Mouse (Mus musculus) right cerebral cortex, postnatal 36 days (tissue): ENCODE measurements at regions not wholly inside any gene's neighbourhood (a gene's known extent, or its start where the extent isn't known, plus 50 kb on each side); places are given as distances from the start of the nearest gene placed in this dataset.
"Not testable (repeated sequence)": the region's sequence is repeated elsewhere in the genome, so short reads cannot be mapped to it uniquely, and the experiment has no call there.

Experiments
- DNase-seq, 2 experiments: peaks; one replicate each; pipeline ENCODE4 v3.0.0; 2022; ENCODE audit warnings: low spot score in 2 of 2, mixed read lengths in 1 of 2

DNA sequence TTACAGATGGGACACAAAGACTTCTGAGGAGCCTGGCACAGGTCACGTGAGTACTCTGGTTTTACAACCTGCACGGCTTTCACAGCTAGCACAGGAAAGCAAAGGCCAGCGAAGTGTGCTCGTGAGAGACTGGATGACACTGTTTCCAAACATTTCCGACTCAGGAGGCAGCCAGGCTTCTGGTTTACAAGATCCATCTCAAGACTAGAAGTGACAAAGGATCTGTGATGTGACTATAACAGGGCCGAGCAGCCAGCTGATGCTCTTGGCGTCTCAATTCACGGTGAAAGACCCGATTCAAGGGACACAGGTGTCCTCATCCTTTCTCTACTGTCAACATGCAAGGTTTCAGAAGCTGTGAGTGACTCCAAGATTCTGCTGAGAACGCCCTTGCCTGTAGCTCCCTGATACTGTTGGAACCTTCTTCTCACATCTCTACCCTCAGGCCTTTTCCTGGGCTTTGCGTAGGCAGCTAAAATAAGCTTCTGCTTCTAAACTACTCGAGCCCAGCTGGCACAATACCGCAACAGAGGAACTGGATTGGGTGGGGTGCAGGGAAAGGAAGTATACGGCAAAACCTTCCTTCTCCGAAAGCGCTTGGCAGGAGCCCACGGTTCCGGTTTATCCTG lies 300.3 kb downstream of the Abcc12 start:
- DNase-seq: peak; percentile 49 to 61

DNA sequence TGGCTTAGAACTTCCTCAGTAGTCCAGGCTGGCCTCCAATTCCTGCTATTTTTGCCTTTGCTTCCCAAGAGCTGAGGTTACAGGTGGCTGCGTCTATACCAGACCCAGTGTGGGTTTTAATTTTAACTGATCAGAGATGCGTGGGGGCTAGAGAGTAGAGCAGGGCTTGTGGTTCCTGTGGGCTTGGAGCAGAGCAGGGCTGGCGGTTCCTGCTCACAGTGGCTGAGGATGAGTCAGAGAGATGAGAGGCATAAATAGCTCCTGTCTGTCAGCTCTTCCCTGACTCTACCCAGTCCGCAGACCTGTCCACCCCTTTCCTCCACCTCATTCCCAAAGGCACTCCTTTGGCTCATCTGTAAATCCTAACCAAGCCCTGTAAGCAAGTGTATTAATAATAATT lies 304.8 kb downstream of the Abcc12 start:
- DNase-seq: peak in 1 of 2 experiments; percentile 56

DNA sequence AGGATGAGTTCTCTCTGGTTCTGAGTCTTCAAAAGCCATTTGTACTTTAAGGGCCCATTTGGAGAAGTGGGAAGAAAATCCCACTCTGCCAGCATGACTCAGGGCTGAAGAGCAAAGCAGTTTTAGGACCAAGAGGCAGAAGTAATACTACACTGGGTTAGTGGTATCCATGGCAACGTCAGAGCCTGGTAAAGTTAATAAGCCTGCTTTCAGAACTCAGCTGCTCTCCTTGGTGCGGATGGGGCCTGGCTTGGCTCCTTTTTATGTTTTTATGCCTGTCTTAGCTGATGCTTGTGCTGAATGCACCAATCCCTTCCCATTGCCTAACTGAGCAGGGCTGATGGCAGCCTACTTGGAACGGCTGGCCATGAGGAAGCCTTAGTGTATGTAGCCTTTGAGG lies 306.7 kb downstream of the Abcc12 start:
- peak; percentile 48 to 59 for DNase-seq

DNA sequence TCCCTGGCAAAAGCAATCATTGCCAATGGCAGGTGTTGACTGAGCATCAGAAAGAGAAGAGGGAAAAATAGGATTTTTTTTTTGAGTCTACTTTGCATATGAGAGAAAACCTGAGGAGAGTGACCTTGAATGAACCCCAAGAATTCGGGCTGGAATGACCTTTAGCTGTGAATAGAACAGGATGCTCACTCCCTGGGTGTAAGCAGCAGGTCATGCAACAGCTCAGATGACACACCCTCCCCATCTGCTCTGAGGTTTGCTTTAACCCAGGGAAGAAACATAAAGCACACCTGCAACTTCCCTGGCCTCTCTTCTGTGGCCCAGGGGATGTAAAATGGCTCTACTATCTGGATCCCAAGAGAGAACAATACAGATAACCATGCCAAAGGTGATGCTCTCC lies 307.9 kb downstream of the Abcc12 start:
- no peak for DNase-seq

DNA sequence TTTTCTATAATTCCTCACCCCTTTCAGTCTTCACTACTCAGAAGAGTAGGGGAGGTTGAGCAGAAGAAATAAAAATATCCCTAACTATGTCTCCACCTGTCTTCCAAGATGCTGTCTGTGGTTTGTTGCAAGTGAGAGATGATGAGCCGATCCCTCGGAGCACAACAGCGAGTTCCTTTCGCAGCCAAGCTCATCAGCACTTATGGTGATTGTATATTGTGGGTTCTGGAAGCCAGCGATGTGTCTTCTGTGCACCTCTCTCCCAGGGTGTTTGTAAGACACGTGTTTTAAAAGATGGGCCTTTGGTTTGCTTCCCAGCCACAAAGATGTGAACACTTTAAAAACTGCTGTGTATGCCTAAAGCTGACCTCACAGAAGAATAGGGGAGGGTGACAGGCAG lies 309.0 kb downstream of the Abcc12 start:
- DNase-seq: no peak

DNA sequence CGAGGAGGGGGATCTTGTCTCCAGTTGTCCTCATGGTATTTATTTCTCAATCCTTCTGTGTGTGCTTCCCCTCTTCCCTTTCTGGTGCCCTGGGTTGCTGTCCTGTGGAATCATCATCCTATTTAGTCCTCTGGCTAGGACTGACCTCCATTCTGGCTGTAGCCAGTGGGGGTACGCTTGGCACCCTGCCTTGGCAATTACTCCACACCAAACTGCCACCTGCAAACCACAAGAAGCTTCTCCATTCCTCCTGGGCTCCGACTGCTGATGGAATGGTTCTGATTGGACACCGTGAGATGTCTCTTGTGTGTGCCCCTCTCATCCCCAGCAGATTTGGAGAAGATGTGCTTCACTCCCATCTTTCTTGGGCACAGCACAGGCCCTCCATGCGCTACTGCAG lies 322.5 kb downstream of the Abcc12 start:
- no peak for DNase-seq

DNA sequence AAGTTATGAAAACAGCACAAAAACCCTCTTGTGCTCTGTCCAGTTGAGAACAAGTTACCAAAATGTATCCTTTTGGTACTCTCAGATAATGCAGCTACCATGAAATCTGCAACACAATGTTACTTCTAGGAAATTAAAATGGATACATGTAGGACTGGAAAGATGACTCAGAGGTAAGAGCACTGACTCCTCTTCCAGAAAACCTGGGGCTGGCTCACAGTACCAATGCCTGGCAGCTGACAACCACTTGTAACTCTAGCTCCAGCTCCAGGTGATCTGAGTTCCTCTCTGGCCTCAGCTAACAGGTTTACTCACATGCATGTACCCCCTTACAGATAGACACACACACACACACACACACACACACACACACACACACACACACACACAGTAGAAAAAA lies 325.1 kb downstream of the Abcc12 start:
- no peak for DNase-seq

DNA sequence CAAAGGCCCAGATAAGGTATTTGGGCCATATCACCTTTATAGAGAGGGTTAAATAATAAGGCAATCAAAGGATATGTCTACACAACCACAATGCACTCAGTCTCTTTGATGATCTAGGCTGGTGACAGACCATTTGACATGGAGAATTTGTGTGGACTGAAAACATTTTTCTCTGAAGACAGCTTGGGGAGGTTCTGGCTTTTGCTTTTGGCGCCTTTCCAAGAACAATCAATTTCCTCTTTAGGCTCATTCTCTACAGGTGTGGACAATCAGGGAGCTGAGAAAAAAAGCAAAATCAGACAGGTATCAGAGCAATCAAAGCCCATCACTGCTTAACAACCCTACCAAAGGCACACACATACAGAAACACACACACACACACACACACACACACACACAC lies 325.8 kb downstream of the Abcc12 start:
- DNase-seq: no peak

DNA sequence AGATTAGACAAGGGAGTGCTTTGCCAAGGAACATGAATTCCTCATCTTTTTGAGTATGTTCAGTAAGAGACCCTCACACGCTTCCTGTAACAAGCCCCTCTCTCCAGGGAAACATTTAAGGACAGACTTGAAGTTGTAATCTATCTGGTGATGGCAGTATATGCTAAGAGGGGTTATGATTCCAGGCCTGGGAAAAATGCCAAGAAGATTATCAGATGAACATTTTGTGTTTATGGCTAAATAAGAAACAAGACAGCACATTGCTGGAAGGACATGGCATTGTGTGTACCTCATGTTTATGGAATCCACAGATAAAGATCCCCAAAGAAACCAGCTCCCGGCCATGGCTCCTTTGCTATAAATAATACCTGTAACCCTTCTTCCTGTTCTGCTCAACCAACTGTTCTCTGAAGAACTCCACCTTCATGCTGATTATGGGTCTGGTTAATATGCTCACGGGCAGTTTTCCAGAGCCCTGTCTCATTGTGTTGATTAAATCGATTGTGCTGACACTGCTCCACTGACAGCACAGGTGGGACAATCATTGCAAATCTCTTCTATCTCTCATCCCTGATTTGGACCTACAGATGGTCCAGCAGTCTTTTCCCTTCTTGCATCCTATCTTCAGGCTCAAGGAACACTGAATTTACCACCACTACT lies 327.7 kb downstream of the Abcc12 start:
- no peak for DNase-seq

DNA sequence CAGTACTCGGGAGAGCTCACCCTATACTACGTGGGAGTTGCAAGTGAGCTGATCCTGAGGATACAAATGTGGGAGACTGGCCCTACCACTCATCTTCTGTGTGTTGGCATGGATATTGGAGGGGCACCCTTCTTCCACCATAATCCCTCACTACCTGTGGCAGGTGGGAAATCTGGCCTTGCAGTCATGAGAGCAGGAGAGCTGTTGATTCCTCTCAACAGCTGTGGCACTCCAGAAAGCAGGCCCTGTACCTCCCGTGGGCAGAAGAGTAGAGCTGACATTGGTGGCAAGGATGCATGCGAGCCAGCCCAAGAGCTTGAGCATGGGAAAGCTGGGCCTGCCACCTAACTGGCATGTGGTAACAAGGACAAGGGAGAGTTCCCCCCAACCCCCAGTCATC lies 345.8 kb downstream of the Abcc12 start:
- DNase-seq: no peak

DNA sequence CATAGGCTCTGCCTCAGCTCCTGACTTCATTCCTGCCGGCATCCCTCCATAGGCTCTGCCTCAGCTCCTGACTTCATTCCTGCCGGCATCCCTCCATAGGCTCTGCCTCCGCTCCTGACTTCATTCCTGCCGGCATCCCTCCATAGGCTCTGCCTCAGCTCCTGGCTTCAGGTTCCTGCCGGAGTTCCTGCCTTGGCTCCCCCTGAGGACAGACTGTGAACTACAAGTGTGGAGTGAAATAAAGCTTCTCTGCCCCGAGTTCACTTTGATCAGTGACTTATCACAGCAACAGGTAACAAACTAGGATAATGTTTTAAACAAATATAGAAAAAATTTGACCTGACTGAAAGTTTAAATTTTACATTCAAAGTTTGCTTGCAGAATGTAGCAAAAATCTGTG lies 348.5 kb downstream of the Abcc12 start:
- DNase-seq: not testable (repeated sequence)

DNA sequence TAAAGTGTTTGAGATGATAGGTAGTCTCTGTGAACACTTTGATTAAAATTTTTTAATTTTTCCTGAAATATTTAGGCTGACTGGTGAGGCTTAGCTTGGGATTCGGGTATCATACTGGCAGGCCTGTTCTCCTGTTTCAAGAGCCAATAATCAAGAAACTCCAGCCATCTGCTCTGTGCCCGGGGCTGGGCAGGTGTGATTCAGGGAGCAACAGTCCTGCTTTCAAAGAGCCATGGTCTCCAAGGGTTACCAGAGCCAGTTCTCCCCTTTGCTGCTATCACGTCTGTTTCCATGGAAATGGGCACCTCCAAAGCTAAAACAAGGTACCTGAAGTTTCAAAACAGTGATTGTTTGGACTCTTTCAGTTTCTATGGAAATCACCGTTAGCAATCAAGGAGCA lies 355.6 kb downstream of the Abcc12 start:
- no peak for DNase-seq

DNA sequence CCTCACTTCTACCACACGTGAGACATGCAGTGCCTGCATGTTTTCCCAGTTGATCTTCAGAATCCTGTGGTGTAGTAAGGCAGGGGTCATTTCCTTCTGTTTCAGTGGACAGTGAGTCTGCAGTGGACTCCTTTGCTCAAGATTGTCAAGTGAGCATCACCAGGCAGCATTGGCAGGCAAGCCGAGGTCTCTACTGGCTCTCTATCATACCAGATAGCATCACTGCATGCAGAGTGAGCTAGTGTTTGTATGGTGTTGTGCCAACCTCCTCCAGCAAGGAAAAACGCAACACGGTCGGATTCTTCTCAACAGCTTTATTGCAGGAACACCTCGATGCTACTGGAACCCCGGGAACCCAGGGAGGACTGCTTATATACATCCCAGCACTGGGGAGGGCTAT lies 357.8 kb downstream of the Abcc12 start:
- DNase-seq: no peak

DNA sequence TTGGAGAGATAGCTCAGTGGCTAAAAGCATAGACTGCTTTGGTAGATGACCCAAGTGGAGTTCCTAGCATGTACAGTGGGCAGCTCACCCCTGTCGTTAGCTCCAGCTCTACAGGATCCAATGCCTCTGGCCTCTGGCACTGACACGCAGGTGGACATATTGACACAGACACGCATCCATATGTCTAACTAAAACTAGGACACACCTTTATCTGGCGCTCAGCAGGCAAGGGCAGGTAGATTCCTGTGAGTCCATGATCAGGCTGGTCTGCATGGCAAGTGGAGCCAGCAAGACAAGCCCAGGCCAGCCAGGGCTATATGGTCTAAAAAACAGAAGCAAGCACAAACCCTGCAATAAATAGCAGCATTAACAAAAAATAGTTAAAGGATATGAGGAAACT lies 358.3 kb downstream of the Abcc12 start:
- DNase-seq: no peak

DNA sequence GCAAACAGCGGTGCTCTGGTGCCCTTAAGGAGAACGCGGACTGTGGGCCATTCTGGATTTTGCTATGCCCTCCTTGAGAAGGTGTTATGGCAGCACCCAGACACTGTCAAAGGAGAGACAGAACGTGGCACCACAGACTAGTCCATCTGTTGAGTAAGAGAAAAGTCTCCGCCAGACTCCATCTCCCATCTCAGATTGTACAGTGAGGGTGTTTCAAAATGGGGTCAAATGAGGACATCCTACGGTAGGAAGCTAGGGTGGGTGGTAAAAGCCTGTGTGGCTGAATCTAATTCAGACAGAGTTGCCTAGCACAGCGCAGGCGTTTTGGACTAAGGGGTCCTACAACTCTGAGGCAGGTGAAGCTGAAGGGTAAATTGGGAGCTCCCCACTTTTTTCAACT lies 366.1 kb downstream of the Abcc12 start:
- DNase-seq: no peak

DNA sequence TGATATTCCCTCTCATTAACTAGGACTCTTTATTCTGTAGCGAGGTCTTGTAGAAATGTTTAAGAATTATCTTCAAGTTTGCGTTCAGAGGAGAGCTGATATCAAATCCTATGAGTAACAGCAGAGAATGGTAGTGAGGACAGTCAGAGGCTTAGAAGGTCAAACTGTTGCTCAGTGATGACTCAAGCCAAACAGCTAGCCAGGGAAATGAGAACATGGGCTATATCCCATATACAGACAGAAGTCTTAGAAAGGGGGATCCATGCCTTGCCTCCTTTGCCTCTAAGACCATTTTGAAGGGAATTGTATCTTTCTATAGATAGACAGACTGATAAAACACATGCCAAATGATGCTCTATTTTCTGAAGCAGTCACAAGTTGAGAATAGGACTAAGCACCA lies 368.0 kb downstream of the Abcc12 start:
- DNase-seq: no peak

DNA sequence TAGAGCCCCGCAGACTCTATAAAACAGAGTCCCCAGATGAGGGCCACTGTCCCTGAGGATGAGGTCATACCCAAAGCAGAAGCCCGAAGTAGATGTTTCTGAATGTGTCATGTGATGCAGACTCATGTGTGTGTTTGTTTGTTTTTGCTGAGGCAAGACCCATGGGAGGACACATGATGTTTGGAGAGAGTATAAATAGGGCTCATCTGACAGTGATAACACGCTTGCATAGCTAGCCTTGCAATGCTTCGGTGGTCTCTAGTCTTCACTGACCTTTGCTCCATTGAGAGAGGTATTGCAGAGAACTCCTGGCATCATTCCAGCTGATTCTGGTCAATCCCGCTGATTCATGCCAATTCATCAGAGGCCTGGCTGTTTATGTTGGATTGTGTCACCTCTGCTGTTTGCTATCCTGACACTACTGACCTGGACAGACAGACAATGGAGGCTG lies 368.1 kb downstream of the Phkb start:
- DNase-seq: no peak

DNA sequence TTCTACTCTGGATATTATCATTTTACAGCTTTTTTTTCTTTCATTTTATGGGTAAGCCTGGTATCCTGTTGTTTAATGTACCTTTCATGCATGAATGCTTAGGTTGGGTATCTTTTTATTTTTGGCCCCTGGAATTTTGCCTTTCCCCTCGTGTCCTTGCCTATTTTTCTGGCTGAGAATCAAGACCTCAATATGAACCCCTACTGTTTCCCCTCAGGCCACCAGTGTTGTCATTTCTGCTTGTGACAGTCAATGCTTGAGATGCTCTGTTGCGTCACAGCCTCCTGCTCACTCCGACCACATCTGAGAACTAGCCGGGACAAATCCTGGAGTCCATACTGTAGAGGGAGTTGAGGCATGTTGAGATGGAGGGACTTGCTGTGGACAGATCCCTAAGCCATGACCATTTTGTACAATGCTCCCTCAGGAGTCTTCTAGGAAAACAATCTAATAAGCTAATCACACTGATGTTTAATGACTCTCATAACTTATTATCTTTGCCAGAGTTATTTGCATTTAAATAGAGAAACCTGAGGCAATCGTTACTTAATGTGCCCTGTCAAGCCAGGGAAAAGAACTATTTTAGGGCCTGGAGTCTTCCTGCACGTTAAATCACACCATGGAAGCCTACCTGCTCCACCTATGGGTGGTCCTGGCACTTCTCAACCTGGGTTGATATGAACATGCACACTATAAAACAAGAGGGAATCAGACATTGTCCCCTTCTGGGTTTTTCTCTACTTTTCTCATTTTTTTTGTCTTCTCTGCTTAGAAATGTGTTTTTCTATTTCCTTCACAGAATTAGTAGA lies 363.9 kb downstream of the Phkb start:
- no peak for DNase-seq

DNA sequence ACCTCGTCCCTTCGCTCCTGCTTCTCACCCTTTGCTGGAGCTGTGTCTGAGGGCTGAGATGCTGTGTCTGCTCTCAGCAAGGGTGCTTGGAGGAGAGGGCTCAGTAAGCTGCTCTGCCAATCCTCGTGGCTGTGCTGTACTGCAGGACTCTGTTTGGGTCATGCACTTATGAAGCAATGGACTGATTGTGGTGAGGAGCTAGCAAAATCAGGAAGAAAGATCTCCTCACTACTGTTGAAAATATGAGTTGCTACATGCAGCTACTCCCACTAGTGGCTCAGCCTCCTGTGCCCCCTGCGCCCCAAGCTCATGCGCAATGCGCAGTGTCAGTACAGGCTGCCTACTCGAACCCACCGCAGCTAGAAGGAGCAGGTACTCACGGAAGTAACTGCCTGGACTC lies 362.3 kb downstream of the Phkb start:
- DNase-seq: no peak

DNA sequence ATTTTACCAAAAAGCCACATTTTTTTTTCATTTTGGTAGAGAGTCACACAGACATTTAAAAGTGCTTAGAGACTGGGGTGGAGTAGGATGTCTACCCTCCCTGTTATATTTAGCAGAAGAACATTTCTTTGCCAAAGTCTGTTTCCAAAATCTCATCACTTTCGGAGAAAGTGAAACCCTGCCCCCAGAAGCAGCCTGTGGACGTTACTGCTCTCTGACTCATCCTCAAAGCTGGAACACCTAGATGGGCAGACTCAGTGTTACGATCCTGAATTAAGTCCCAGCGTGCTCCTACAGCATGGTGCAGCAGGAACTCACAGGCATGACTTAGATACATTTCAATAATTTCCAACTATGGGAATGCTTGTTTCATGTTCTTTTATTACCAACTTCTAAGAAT lies 361.1 kb downstream of the Phkb start:
- DNase-seq: peak; percentile 48 to 76

DNA sequence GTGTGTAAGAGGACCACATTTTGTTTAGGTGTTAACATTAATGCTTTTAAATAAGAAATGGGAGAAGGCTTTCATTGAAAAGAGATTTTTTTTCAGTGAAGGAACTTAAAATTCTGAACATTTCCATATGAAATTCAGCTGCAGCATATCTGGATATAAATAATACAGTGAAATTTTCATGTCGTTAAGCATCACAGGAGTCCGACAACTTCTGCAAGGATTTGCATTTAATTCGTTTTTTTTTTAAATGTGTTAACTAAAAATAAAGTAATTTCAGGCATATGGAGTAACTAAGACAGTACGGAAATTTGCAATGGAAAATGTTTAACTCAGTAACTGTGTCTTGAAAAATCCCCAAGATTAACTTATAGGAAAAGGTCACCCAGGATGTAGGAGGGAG lies 351.5 kb downstream of the Phkb start:
- no peak for DNase-seq

DNA sequence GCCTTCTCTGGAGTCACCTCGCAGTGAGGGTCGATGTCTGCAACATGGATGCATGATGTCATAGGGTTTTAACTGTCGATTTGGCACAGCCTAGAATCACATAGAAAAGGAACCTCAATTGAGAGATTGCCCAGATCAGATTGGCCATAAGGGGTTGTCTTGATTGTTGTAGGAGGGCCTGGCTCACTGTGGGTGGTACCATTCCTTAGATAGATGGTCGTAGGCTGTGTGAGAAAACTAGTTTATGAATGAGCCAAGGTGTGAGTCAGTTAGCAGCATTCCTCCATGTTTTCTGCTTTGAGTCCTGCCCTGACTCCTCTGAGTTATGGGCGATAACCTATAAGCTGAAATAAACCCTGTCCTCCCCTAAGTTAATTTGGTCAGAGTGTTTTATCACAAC lies 343.9 kb downstream of the Phkb start:
- DNase-seq: peak in 1 of 2 experiments; percentile 59

DNA sequence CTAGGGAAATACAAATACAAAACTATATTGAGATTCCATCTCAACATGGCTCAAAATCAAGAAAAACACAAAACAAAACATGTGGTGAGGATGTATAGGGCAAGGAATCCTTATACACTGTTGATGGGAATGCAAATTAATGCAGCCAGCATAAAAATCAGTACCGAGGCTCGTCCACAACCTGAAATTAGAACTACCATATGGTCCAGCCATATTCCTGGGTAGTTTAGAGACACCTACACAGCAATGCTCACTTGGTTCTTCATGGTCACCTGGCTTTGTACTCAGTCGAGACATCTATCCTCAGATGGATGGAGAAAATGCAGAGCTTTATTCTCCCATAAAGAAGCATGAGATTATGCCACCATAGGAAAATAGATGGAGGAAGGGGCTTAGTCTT lies 340.0 kb downstream of the Phkb start:
- no peak for DNase-seq
